Mouse (Mus musculus): ENCODE measurements at regions not wholly inside any gene's neighbourhood (a gene's known extent, or its start where the extent isn't known, plus 50 kb on each side); places are given as distances from the start of the nearest gene placed in this dataset.

- Histone ChIP-seq H3K27ac (no peak overlapping the region), H3K4me1 (no peaks in the 10 kb centered on the region), H3K36me3 (replicated peaks) (no peaks in the 10 kb centered on the region), H3K27me3 (ENCODE audit: poor library complexity, severe bottlenecking) (no peaks in the 10 kb centered on the region), H3K9me3 (no peaks in the 10 kb centered on the region), H3K4me3 (no peak overlapping the region)
- DNase-seq (ENCODE audit: extremely low spot score, low spot score): no peak
- 90% methylated on average over 9 of the region's 9 CpGs for WGBS
Measured at GRCm38 (mm10) chr11:23996250-23996649, 78.6 kb downstream of the A830031A19Rik start.

GRCm38 (mm10) chr11:23994160-23994559, 80.7 kb downstream of the A830031A19Rik start:
- H3K36me3 ChIP-seq (replicated peaks): no peaks in the 10 kb centered on the region
- H3K4me3 ChIP-seq: no peak overlapping the region
- no peak overlapping the region for H3K27ac ChIP-seq
- H3K4me1 ChIP-seq: no peaks in the 10 kb centered on the region
- no peaks in the 10 kb centered on the region for H3K27me3 ChIP-seq (ENCODE audit: poor library complexity, severe bottlenecking)
- no peak for DNase-seq (ENCODE audit: extremely low spot score, low spot score)
- H3K9me3 ChIP-seq: no peaks in the 10 kb centered on the region

GRCm38 (mm10) chr11:23987532-23988450, 87.1 kb downstream of the A830031A19Rik start:
- Histone ChIP-seq H3K27me3 (ENCODE audit: poor library complexity, severe bottlenecking) (peaks cover 6% of the 10 kb centered on the region), H3K36me3 (replicated peaks) (no peaks in the 10 kb centered on the region), H3K4me3 (no peak overlapping the region), H3K27ac (no peak overlapping the region), H3K9me3 (no peaks in the 10 kb centered on the region), H3K4me1 (no peaks in the 10 kb centered on the region)
- no peak for DNase-seq (ENCODE audit: extremely low spot score, low spot score)
- WGBS: 72% methylated on average over 7 of the region's 7 CpGs

- H3K4me3 ChIP-seq: no peak overlapping the region
- DNase-seq (ENCODE audit: extremely low spot score, low spot score): no peak
- H3K27me3 ChIP-seq (ENCODE audit: poor library complexity, severe bottlenecking): peaks cover 20% of the 10 kb centered on the region
- H3K36me3 ChIP-seq (replicated peaks): no peaks in the 10 kb centered on the region
- H3K9me3 ChIP-seq: no peaks in the 10 kb centered on the region
- WGBS: 88% methylated on average over 3 of the region's 3 CpGs
- H3K27ac ChIP-seq: no peak overlapping the region
- no peaks in the 10 kb centered on the region for H3K4me1 ChIP-seq
Measured at GRCm38 (mm10) chr11:23985231-23985630, 89.6 kb downstream of the A830031A19Rik start.

GRCm38 (mm10) chr11:23979332-23979731, 84.3 kb upstream of the Papolg start:
- peak; percentile 69 for DNase-seq (ENCODE audit: extremely low spot score, low spot score)
- no peaks in the 10 kb centered on the region for H3K36me3 ChIP-seq (replicated peaks)
- no peak overlapping the region for H3K4me3 ChIP-seq
- no peaks in the 10 kb centered on the region for H3K4me1 ChIP-seq
- no peak overlapping the region for H3K27ac ChIP-seq
- 15% methylated on average over 5 of the region's 5 CpGs for WGBS
- H3K27me3 ChIP-seq (ENCODE audit: poor library complexity, severe bottlenecking): peaks cover 35% of the 10 kb centered on the region
- H3K9me3 ChIP-seq: no peaks in the 10 kb centered on the region

- DNase-seq (ENCODE audit: extremely low spot score, low spot score): no peak
- WGBS: 79% methylated on average over 5 of the region's 5 CpGs
- no peaks in the 10 kb centered on the region for H3K36me3 ChIP-seq (replicated peaks)
Measured at GRCm38 (mm10) chr11:23978300-23978699, 83.2 kb upstream of the Papolg start.

GRCm38 (mm10) chr11:23977096-23977495, 82.0 kb upstream of the Papolg start:
- WGBS: 87% methylated on average over 8 of the region's 8 CpGs
- no peaks in the 10 kb centered on the region for H3K4me1 ChIP-seq
- no peaks in the 10 kb centered on the region for H3K9me3 ChIP-seq
- H3K4me3 ChIP-seq: no peak overlapping the region
- no peaks in the 10 kb centered on the region for H3K36me3 ChIP-seq (replicated peaks)
- H3K27me3 ChIP-seq (ENCODE audit: poor library complexity, severe bottlenecking): peaks cover 29% of the 10 kb centered on the region
- H3K27ac ChIP-seq: no peak overlapping the region
- no peak for DNase-seq (ENCODE audit: extremely low spot score, low spot score)

More at GRCm38 (mm10) chr11:23978300-23978699, 83.2 kb upstream of the Papolg start:
- Histone ChIP-seq H3K9me3 (no peaks in the 10 kb centered on the region), H3K4me3 (no peak overlapping the region), H3K4me1 (no peaks in the 10 kb centered on the region), H3K27ac (no peak overlapping the region), H3K27me3 (ENCODE audit: poor library complexity, severe bottlenecking) (peaks cover 33% of the 10 kb centered on the region)

GRCm38 (mm10) chr11:23954323-23954722, 59.3 kb upstream of the Papolg start:
- no peak overlapping the region for H3K4me3 ChIP-seq
- no peak for DNase-seq (ENCODE audit: extremely low spot score, low spot score)
- H3K36me3 ChIP-seq (replicated peaks): no peaks in the 10 kb centered on the region
- 0 out of 2 replicates have a peak, but pooled peaks cover 3% of the 10 kb centered on the region for H3K4me1 ChIP-seq
- H3K27me3 ChIP-seq (ENCODE audit: poor library complexity, severe bottlenecking): peaks cover 4% of the 10 kb centered on the region; the same call in 1 of the 2 replicates
- H3K9me3 ChIP-seq: no peaks in the 10 kb centered on the region
- WGBS: 2% methylated on average over 4 of the region's 4 CpGs
- no peak overlapping the region for H3K27ac ChIP-seq

- no peaks in the 10 kb centered on the region for H3K27me3 ChIP-seq (ENCODE audit: poor library complexity, severe bottlenecking)
- H3K27ac ChIP-seq: no peak overlapping the region
- no peak for DNase-seq (ENCODE audit: extremely low spot score, low spot score)
- no peaks in the 10 kb centered on the region for H3K36me3 ChIP-seq (replicated peaks)
- no peak overlapping the region for H3K4me3 ChIP-seq
- no peaks in the 10 kb centered on the region for H3K4me1 ChIP-seq
- no peaks in the 10 kb centered on the region for H3K9me3 ChIP-seq
Measured at GRCm38 (mm10) chr11:23945966-23946365, 50.9 kb upstream of the Papolg start.
